Mouse (Mus musculus): ENCODE results near the gene Eml3.
"Not testable (repeated sequence)": the region's sequence is repeated elsewhere in the genome, so short reads cannot be mapped to it uniquely, and the experiment has no call there.

Gene Eml3

GRCm38 (mm10) chr19:8929224-8930088 is at the start of gene Eml3, which contains the start of gene Rom1:
Gene Eml3 (plus strand): TSS chr19:8929552.
Gene Rom1 (minus strand): TSS chr19:8929356.
- peak; percentile 90 for DNase-seq (ENCODE audit: inconsistent ontology term)

- peak; percentile 91 for DNase-seq (ENCODE audit: inconsistent ontology term)
Measured at GRCm38 (mm10) chr19:8880311-8881033, 48.9 kb upstream of the Eml3 start, which contains the start of gene Uqcc3. Gene Uqcc3 (minus strand): TSS chr19:8880923.

GRCm38 (mm10) chr19:8881034-8881392 is 48.3 kb upstream of the Eml3 start:
- no peak for DNase-seq (ENCODE audit: inconsistent ontology term)

GRCm38 (mm10) chr19:8883616-8884015 is 45.7 kb upstream of the Eml3 start, which contains the start of the genes Lbhd1 and Gm49403:
Gene Lbhd1 (plus strand): TSS chr19:8883732.
Gene Gm49403 (plus strand): TSS chr19:8883930.
- no peak for DNase-seq (ENCODE audit: inconsistent ontology term)

- no peak for DNase-seq (ENCODE audit: inconsistent ontology term)
Measured at GRCm38 (mm10) chr19:8886916-8887584, 42.3 kb upstream of the Eml3 start.

GRCm38 (mm10) chr19:8887585-8888463 is 41.5 kb upstream of the Eml3 start:
- peak; percentile 24 for DNase-seq (ENCODE audit: inconsistent ontology term)

- peak; percentile 93 for DNase-seq (ENCODE audit: inconsistent ontology term)
Measured at GRCm38 (mm10) chr19:8888511-8889385, 40.6 kb upstream of the Eml3 start, which contains the start of the genes 1810009A15Rik and Gm49416. Gene 1810009A15Rik (plus strand): TSS chr19:8888853. Gene Gm49416 (plus strand): TSS chr19:8888926.

- peak; percentile 74 for DNase-seq (ENCODE audit: inconsistent ontology term)
Measured at GRCm38 (mm10) chr19:8892829-8893766, 36.3 kb upstream of the Eml3 start, which contains the start of gene Ints5. Gene Ints5 (plus strand): TSS chr19:8893005.

- DNase-seq (ENCODE audit: inconsistent ontology term) = no peak
Measured at GRCm38 (mm10) chr19:8895397-8895960, 33.9 kb upstream of the Eml3 start.

GRCm38 (mm10) chr19:8896231-8896630 is 33.1 kb upstream of the Eml3 start:
- DNase-seq (ENCODE audit: inconsistent ontology term) = not testable (repeated sequence)

GRCm38 (mm10) chr19:8897211-8897864 is 32.0 kb upstream of the Eml3 start:
- peak; percentile 64 for DNase-seq (ENCODE audit: inconsistent ontology term)

GRCm38 (mm10) chr19:8897865-8898495 is 31.4 kb upstream of the Eml3 start, which contains the start of gene Ganab:
Gene Ganab (plus strand): TSS chr19:8898071.
- DNase-seq (ENCODE audit: inconsistent ontology term) = peak; percentile 97

GRCm38 (mm10) chr19:8898576-8898975 is 30.8 kb upstream of the Eml3 start:
- DNase-seq (ENCODE audit: inconsistent ontology term) = no peak

- DNase-seq (ENCODE audit: inconsistent ontology term) = no peak
Measured at GRCm38 (mm10) chr19:8899079-8899478, 30.3 kb upstream of the Eml3 start.

- DNase-seq (ENCODE audit: inconsistent ontology term) = no peak
Measured at GRCm38 (mm10) chr19:8903412-8903811, 25.9 kb upstream of the Eml3 start.

GRCm38 (mm10) chr19:8908531-8908930 is 20.8 kb upstream of the Eml3 start:
- DNase-seq (ENCODE audit: inconsistent ontology term) = no peak

GRCm38 (mm10) chr19:8911810-8912209 is 17.5 kb upstream of the Eml3 start:
- DNase-seq (ENCODE audit: inconsistent ontology term) = no peak
